Mouse (Mus musculus): ENCODE data around the gene Rgs11. TPM values are rescaled to one million over a fixed set of nuclear protein-coding genes. Genes with fewer than 3 reads are reported as not detected.

Rgs11 gene
- polyA plus RNA-seq, 1 experiment: 10.6 TPM

- H3K4me1 ChIP-seq (replicated peaks; ENCODE audit: control insufficient read depth, insufficient read depth, low read length): peaks cover 18% of the 10 kb centered on the region
- 3% methylated on average over 30 of the region's 30 CpGs for WGBS
- TF ChIP-seq CTCF (IDR thresholded peaks at IDR 0.05; ENCODE audit: borderline replicate concordance, control insufficient read depth, extremely low read depth, insufficient read depth, low read length, poor library complexity) (no peak), POLR2A (IDR thresholded peaks at IDR 0.05; ENCODE audit: control insufficient read depth, extremely low read depth, insufficient read depth, low read length, poor library complexity) (no peak)
- H3K36me3 ChIP-seq (ENCODE audit: control insufficient read depth, insufficient read depth, low read length): no peaks in the 10 kb centered on the region
- peak overlapping the region; percentile 45 for H3K4me3 ChIP-seq (ENCODE audit: control insufficient read depth, insufficient read depth, low read length)
- H3K27me3 ChIP-seq (ENCODE audit: control insufficient read depth, insufficient read depth, low read length): peaks cover 3% of the 10 kb centered on the region; the same call in 1 of the 2 replicates
- H3K27ac ChIP-seq (ENCODE audit: control insufficient read depth, insufficient read depth, low read length): no peak overlapping the region
- peak; percentile 19 for DNase-seq
Observed at GRCm38 (mm10) chr17:26203321-26203811, 615 bp downstream of the Rgs11 start.

GRCm38 (mm10) chr17:26204766-26205165, 2.0 kb downstream of the Rgs11 start:
- Histone ChIP-seq H3K36me3 (ENCODE audit: control insufficient read depth, insufficient read depth, low read length) (no peaks in the 10 kb centered on the region), H3K27ac (ENCODE audit: control insufficient read depth, insufficient read depth, low read length) (no peak overlapping the region), H3K27me3 (ENCODE audit: control insufficient read depth, insufficient read depth, low read length) (peaks cover 3% of the 10 kb centered on the region; the same call in 1 of the 2 replicates), H3K4me1 (replicated peaks; ENCODE audit: control insufficient read depth, insufficient read depth, low read length) (peaks cover 18% of the 10 kb centered on the region), H3K4me3 (ENCODE audit: control insufficient read depth, insufficient read depth, low read length) (no peak overlapping the region)
- no peak for DNase-seq
- WGBS: 81% methylated on average over 11 of the region's 11 CpGs
- TF ChIP-seq POLR2A (IDR thresholded peaks at IDR 0.05; ENCODE audit: control insufficient read depth, extremely low read depth, insufficient read depth, low read length, poor library complexity) (no peak), CTCF (IDR thresholded peaks at IDR 0.05; ENCODE audit: borderline replicate concordance, control insufficient read depth, extremely low read depth, insufficient read depth, low read length, poor library complexity) (no peak)

GRCm38 (mm10) chr17:26206392-26206791, 3.6 kb downstream of the Rgs11 start:
- no peaks in the 10 kb centered on the region for H3K36me3 ChIP-seq (ENCODE audit: control insufficient read depth, insufficient read depth, low read length)
- H3K27me3 ChIP-seq (ENCODE audit: control insufficient read depth, insufficient read depth, low read length): peaks cover 3% of the 10 kb centered on the region; the same call in 1 of the 2 replicates
- 64% methylated on average over 1 of the region's 1 CpGs for WGBS
- H3K4me1 ChIP-seq (replicated peaks; ENCODE audit: control insufficient read depth, insufficient read depth, low read length): peaks cover 11% of the 10 kb centered on the region
- no peak overlapping the region for H3K4me3 ChIP-seq (ENCODE audit: control insufficient read depth, insufficient read depth, low read length)
- no peak overlapping the region for H3K27ac ChIP-seq (ENCODE audit: control insufficient read depth, insufficient read depth, low read length)
- TF ChIP-seq POLR2A (IDR thresholded peaks at IDR 0.05; ENCODE audit: control insufficient read depth, extremely low read depth, insufficient read depth, low read length, poor library complexity) (no peak), CTCF (IDR thresholded peaks at IDR 0.05; ENCODE audit: borderline replicate concordance, control insufficient read depth, extremely low read depth, insufficient read depth, low read length, poor library complexity) (no peak)
- DNase-seq: no peak

GRCm38 (mm10) chr17:26207686-26208085, 4.9 kb downstream of the Rgs11 start, which contains the start of gene Arhgdig:
Arhgdig (minus strand) TSS chr17:26207786.
- no peak within 1 kb of the TSS for H3K27ac ChIP-seq (ENCODE audit: control insufficient read depth, insufficient read depth, low read length)
- DNase-seq: no peak
- peaks cover 6% of the 10 kb centered on the region for H3K4me1 ChIP-seq (replicated peaks; ENCODE audit: control insufficient read depth, insufficient read depth, low read length)
- H3K27me3 ChIP-seq (ENCODE audit: control insufficient read depth, insufficient read depth, low read length): peaks cover 3% of the 10 kb centered on the region; the same call in 1 of the 2 replicates
- no peaks in the 10 kb centered on the region for H3K36me3 ChIP-seq (ENCODE audit: control insufficient read depth, insufficient read depth, low read length)
- TF ChIP-seq POLR2A (IDR thresholded peaks at IDR 0.05; ENCODE audit: control insufficient read depth, extremely low read depth, insufficient read depth, low read length, poor library complexity) (no peak), CTCF (IDR thresholded peaks at IDR 0.05; ENCODE audit: borderline replicate concordance, control insufficient read depth, extremely low read depth, insufficient read depth, low read length, poor library complexity) (no peak)
- WGBS: 91% methylated on average over 12 of the region's 12 CpGs
- no peak within 1 kb of the TSS for H3K4me3 ChIP-seq (ENCODE audit: control insufficient read depth, insufficient read depth, low read length)

GRCm38 (mm10) chr17:26212241-26212640, 9.5 kb downstream of the Rgs11 start:
- Histone ChIP-seq H3K27me3 (ENCODE audit: control insufficient read depth, insufficient read depth, low read length) (no peaks in the 10 kb centered on the region), H3K4me3 (ENCODE audit: control insufficient read depth, insufficient read depth, low read length) (no peak overlapping the region), H3K27ac (ENCODE audit: control insufficient read depth, insufficient read depth, low read length) (no peak overlapping the region), H3K36me3 (ENCODE audit: control insufficient read depth, insufficient read depth, low read length) (no peaks in the 10 kb centered on the region), H3K4me1 (replicated peaks; ENCODE audit: control insufficient read depth, insufficient read depth, low read length) (no peaks in the 10 kb centered on the region)
- WGBS: 89% methylated on average over 7 of the region's 7 CpGs
- DNase-seq: no peak
- no peak for TF ChIP-seq CTCF (IDR thresholded peaks at IDR 0.05; ENCODE audit: borderline replicate concordance, control insufficient read depth, extremely low read depth, insufficient read depth, low read length, poor library complexity)
- no peak for TF ChIP-seq POLR2A (IDR thresholded peaks at IDR 0.05; ENCODE audit: control insufficient read depth, extremely low read depth, insufficient read depth, low read length, poor library complexity)

- no peak for DNase-seq
- TF ChIP-seq POLR2A (IDR thresholded peaks at IDR 0.05; ENCODE audit: control insufficient read depth, extremely low read depth, insufficient read depth, low read length, poor library complexity) (no peak), CTCF (IDR thresholded peaks at IDR 0.05; ENCODE audit: borderline replicate concordance, control insufficient read depth, extremely low read depth, insufficient read depth, low read length, poor library complexity) (no peak)
Observed at GRCm38 (mm10) chr17:26212681-26213080, 9.9 kb downstream of the Rgs11 start.

GRCm38 (mm10) chr17:26221508-26221907, 18.8 kb downstream of the Rgs11 start:
- 89% methylated on average over 2 of the region's 2 CpGs for WGBS
- no peak for DNase-seq
- H3K36me3 ChIP-seq (ENCODE audit: control insufficient read depth, insufficient read depth, low read length): no peaks in the 10 kb centered on the region
- no peak for TF ChIP-seq POLR2A (IDR thresholded peaks at IDR 0.05; ENCODE audit: control insufficient read depth, extremely low read depth, insufficient read depth, low read length, poor library complexity)
- TF ChIP-seq CTCF (IDR thresholded peaks at IDR 0.05; ENCODE audit: borderline replicate concordance, control insufficient read depth, extremely low read depth, insufficient read depth, low read length, poor library complexity): no peak
- no peak overlapping the region for H3K27ac ChIP-seq (ENCODE audit: control insufficient read depth, insufficient read depth, low read length)
- H3K27me3 ChIP-seq (ENCODE audit: control insufficient read depth, insufficient read depth, low read length): no peaks in the 10 kb centered on the region
- H3K4me1 ChIP-seq (replicated peaks; ENCODE audit: control insufficient read depth, insufficient read depth, low read length): no peaks in the 10 kb centered on the region
- H3K4me3 ChIP-seq (ENCODE audit: control insufficient read depth, insufficient read depth, low read length): no peak overlapping the region

More at GRCm38 (mm10) chr17:26212681-26213080, 9.9 kb downstream of the Rgs11 start:
- Histone ChIP-seq H3K4me3 (ENCODE audit: control insufficient read depth, insufficient read depth, low read length) (no peak overlapping the region), H3K27me3 (ENCODE audit: control insufficient read depth, insufficient read depth, low read length) (no peaks in the 10 kb centered on the region), H3K4me1 (replicated peaks; ENCODE audit: control insufficient read depth, insufficient read depth, low read length) (no peaks in the 10 kb centered on the region), H3K36me3 (ENCODE audit: control insufficient read depth, insufficient read depth, low read length) (no peaks in the 10 kb centered on the region), H3K27ac (ENCODE audit: control insufficient read depth, insufficient read depth, low read length) (no peak overlapping the region)
- 94% methylated on average over 11 of the region's 11 CpGs for WGBS

Data from thymus, adult 2 months (tissue).